Mouse (Mus musculus) embryonic facial prominence, embryonic 12.5 days (tissue): ENCODE data around the gene Mrpl9. TPM values are rescaled to one million over a fixed set of nuclear protein-coding genes. Genes with fewer than 3 reads are reported as not detected.
A peak's percentile ranks its signal among the peaks of the same experiment; 100 is the strongest.

Experiments
- ATAC-seq: fragments of 200-750 bp; cut with Nextera tagmentation; 2 replicates; pipeline ENCODE4 v1.8.0; 2017; ENCODE audit not compliant: insufficient number of reproducible peaks, insufficient read depth, low FRiP score, low TSS enrichment
- H3K27ac ChIP-seq: fragments of 300-500 bp; sonication (generic); 2 replicates; pipeline ENCODE4 v1.5.1; 2016; ENCODE audit warnings: mild to moderate bottlenecking
- H3K27me3 ChIP-seq: fragments of 300-500 bp; sonication (generic); 2 replicates; pipeline ENCODE4 v1.6.1; 2016; ENCODE audit warnings: mild to moderate bottlenecking, moderate library complexity
- H3K36me3 ChIP-seq: fragments of 300-500 bp; sonication (generic); 2 replicates; pipeline ENCODE4 v1.6.1; 2016; ENCODE audit warnings: mild to moderate bottlenecking
- H3K4me1 ChIP-seq: fragments of 300-500 bp; sonication (generic); 2 replicates; pipeline ENCODE4 v1.6.1; 2016
- H3K4me2 ChIP-seq: fragments of 300-500 bp; sonication (generic); replicated peaks from 2 replicates; pipeline ENCODE4 v1.6.1; 2016; ENCODE audit warnings: mild to moderate bottlenecking, moderate library complexity
- H3K4me3 ChIP-seq: fragments of 300-500 bp; sonication (generic); 2 replicates; pipeline ENCODE4 v1.5.1; 2016; ENCODE audit warnings: mild to moderate bottlenecking
- H3K9ac ChIP-seq: fragments of 300-500 bp; sonication (generic); 2 replicates; pipeline ENCODE4 v1.6.1; 2016; ENCODE audit warnings: mild to moderate bottlenecking, moderate library complexity
- H3K9me3 ChIP-seq: fragments of 300-500 bp; sonication (generic); 2 replicates; pipeline ENCODE4 v1.6.1; 2016; ENCODE audit warnings: mild to moderate bottlenecking, moderate library complexity
- WGBS: fragments of 180-500 bp; shearing (Covaris S2); methylation state at CpG from one replicate; pipeline ENCODE4 v1.1.7; 2016; 5-methylcytosine and 5-hydroxymethylcytosine counted together
- polyA plus RNA-seq: library from polyadenylated mRNA; unstranded; fragments of >200 nt; fragmentation: Nextera tagmentation; extraction: Ambion mirVana; gene quantifications from 2 replicates; pipeline ENCODE4 v1.2.1, GENCODE M21; 2016

Mrpl9 gene
- polyA plus RNA-seq, 1 experiment from 2014 or later, result 65.6 TPM

- ATAC-seq, result 0 out of 2 replicates have a peak, but pooled peaks have one; percentile 14
- no peaks in the 10 kb centered on the region for H3K36me3 ChIP-seq
- 31% methylated on average over 3 of the region's 3 CpGs for WGBS
- no peak overlapping the region for H3K9ac ChIP-seq
- H3K9me3 ChIP-seq, result no peaks in the 10 kb centered on the region
- H3K4me2 ChIP-seq, result no peak overlapping the region
- no peak overlapping the region for H3K27ac ChIP-seq
- H3K27me3 ChIP-seq, result no peaks in the 10 kb centered on the region
- peaks cover 18% of the 10 kb centered on the region; the same call in 1 of the 2 replicates for H3K4me1 ChIP-seq
- H3K4me3 ChIP-seq, result no peak overlapping the region
Measured at GRCm38 (mm10) chr3:94468931-94469330, 25.8 kb downstream of the Mrpl9 start.

GRCm38 (mm10) chr3:94472447-94473114, 29.5 kb downstream of the Mrpl9 start:
- Histone ChIP-seq H3K4me2 (peak overlapping the region; percentile 45), H3K9ac (no peak overlapping the region), H3K9me3 (no peaks in the 10 kb centered on the region), H3K36me3 (no peaks in the 10 kb centered on the region), H3K27me3 (no peaks in the 10 kb centered on the region), H3K27ac (no peak overlapping the region), H3K4me3 (0 out of 2 replicates have a peak overlapping the region, but pooled peaks have one; percentile 18), H3K4me1 (peaks cover 10% of the 10 kb centered on the region; the same call in 1 of the 2 replicates)
- 9% methylated on average over 28 of the region's 28 CpGs for WGBS
- ATAC-seq, result peak; percentile 78; the same call in 1 of the 2 replicates

GRCm38 (mm10) chr3:94473115-94473505, 30.0 kb downstream of the Mrpl9 start:
- H3K27me3 ChIP-seq, result peaks cover under 1% of the 10 kb centered on the region; the same call in 1 of the 2 replicates
- H3K4me2 ChIP-seq, result no peak overlapping the region
- no peak overlapping the region for H3K27ac ChIP-seq
- no peak overlapping the region for H3K4me3 ChIP-seq
- H3K9ac ChIP-seq, result no peak overlapping the region
- 46% methylated on average over 10 of the region's 10 CpGs for WGBS
- ATAC-seq, result no peak
- H3K9me3 ChIP-seq, result no peaks in the 10 kb centered on the region
- H3K36me3 ChIP-seq, result no peaks in the 10 kb centered on the region
- peaks cover 15% of the 10 kb centered on the region; the same call in 1 of the 2 replicates for H3K4me1 ChIP-seq

- peaks cover 6% of the 10 kb centered on the region for H3K27me3 ChIP-seq
- peaks cover 18% of the 10 kb centered on the region; the same call in 1 of the 2 replicates for H3K4me1 ChIP-seq
- no peak overlapping the region for H3K4me3 ChIP-seq
- no peaks in the 10 kb centered on the region for H3K9me3 ChIP-seq
- no peak overlapping the region for H3K9ac ChIP-seq
- no peaks in the 10 kb centered on the region for H3K36me3 ChIP-seq
- no peak for ATAC-seq
- H3K27ac ChIP-seq, result no peak overlapping the region
- 78% methylated on average over 5 of the region's 5 CpGs for WGBS
- no peak overlapping the region for H3K4me2 ChIP-seq
Measured at GRCm38 (mm10) chr3:94473567-94474232, 30.6 kb downstream of the Mrpl9 start.

- Histone ChIP-seq H3K9ac (no peak overlapping the region), H3K4me3 (no peak overlapping the region), H3K4me1 (peaks cover 25% of the 10 kb centered on the region), H3K27me3 (peaks cover 31% of the 10 kb centered on the region), H3K9me3 (no peaks in the 10 kb centered on the region), H3K27ac (no peak overlapping the region), H3K4me2 (no peak overlapping the region), H3K36me3 (no peaks in the 10 kb centered on the region)
- ATAC-seq, result no peak
- 71% methylated on average over 8 of the region's 8 CpGs for WGBS
Measured at GRCm38 (mm10) chr3:94476301-94477035, 33.4 kb downstream of the Mrpl9 start.

GRCm38 (mm10) chr3:94477444-94477843, 34.3 kb downstream of the Mrpl9 start:
- Histone ChIP-seq H3K9me3 (no peaks in the 10 kb centered on the region), H3K36me3 (no peaks in the 10 kb centered on the region), H3K4me3 (no peak overlapping the region), H3K9ac (no peak overlapping the region), H3K4me1 (peaks cover 23% of the 10 kb centered on the region), H3K4me2 (no peak overlapping the region), H3K27me3 (peaks cover 37% of the 10 kb centered on the region), H3K27ac (no peak overlapping the region)
- ATAC-seq, result no peak
- 42% methylated on average over 4 of the region's 4 CpGs for WGBS

- 0% methylated on average over 10 of the region's 14 CpGs for WGBS
- H3K4me1 ChIP-seq, result peaks cover 17% of the 10 kb centered on the region
- H3K9ac ChIP-seq, result peak within 1 kb of the TSS; percentile 33; the same call in 1 of the 2 replicates
Measured at GRCm38 (mm10) chr3:94477981-94478422, 34.9 kb downstream of the Mrpl9 start, which contains the start of gene Celf3. Celf3 (plus strand) TSS chr3:94478295.

GRCm38 (mm10) chr3:94478591-94479169, 35.6 kb downstream of the Mrpl9 start:
- Histone ChIP-seq H3K4me2 (peak overlapping the region; percentile 36), H3K4me3 (peak overlapping the region; percentile 22), H3K36me3 (no peaks in the 10 kb centered on the region), H3K27ac (no peak overlapping the region), H3K4me1 (peaks cover 15% of the 10 kb centered on the region), H3K9me3 (no peaks in the 10 kb centered on the region), H3K9ac (peak overlapping the region; percentile 33; the same call in 1 of the 2 replicates), H3K27me3 (peaks cover 37% of the 10 kb centered on the region)
- 4% methylated on average over 9 of the region's 9 CpGs for WGBS
- ATAC-seq, result no peak

More at GRCm38 (mm10) chr3:94477981-94478422, 34.9 kb downstream of the Mrpl9 start, which contains the start of gene Celf3:
- ATAC-seq, result peak; percentile 25; the same call in 1 of the 2 replicates
- Histone ChIP-seq H3K27me3 (peaks cover 37% of the 10 kb centered on the region), H3K4me3 (peak within 1 kb of the TSS; percentile 22), H3K4me2 (peak within 1 kb of the TSS; percentile 36), H3K36me3 (no peaks in the 10 kb centered on the region), H3K27ac (no peak within 1 kb of the TSS), H3K9me3 (no peaks in the 10 kb centered on the region)

- 4% methylated on average over 11 of the region's 11 CpGs for WGBS
- no peaks in the 10 kb centered on the region for H3K9me3 ChIP-seq
- no peak for ATAC-seq
- no peak overlapping the region for H3K27ac ChIP-seq
- H3K27me3 ChIP-seq, result peaks cover 37% of the 10 kb centered on the region
- peak overlapping the region; percentile 36 for H3K4me2 ChIP-seq
- H3K36me3 ChIP-seq, result no peaks in the 10 kb centered on the region
- H3K9ac ChIP-seq, result no peak overlapping the region
- H3K4me1 ChIP-seq, result peaks cover 22% of the 10 kb centered on the region
- peak overlapping the region; percentile 22; the same call in 1 of the 2 replicates for H3K4me3 ChIP-seq
Measured at GRCm38 (mm10) chr3:94479564-94479963, 36.4 kb downstream of the Mrpl9 start.

GRCm38 (mm10) chr3:94480291-94480884, 37.3 kb downstream of the Mrpl9 start, which contains the start of gene Riiad1:
Riiad1 (minus strand) TSS chr3:94480341.
- no peaks in the 10 kb centered on the region for H3K36me3 ChIP-seq
- WGBS, result 8% methylated on average over 16 of the region's 16 CpGs
- no peak within 1 kb of the TSS for H3K9ac ChIP-seq
- peak within 1 kb of the TSS; percentile 36 for H3K4me2 ChIP-seq
- no peak within 1 kb of the TSS for H3K27ac ChIP-seq
- H3K4me1 ChIP-seq, result peaks cover 22% of the 10 kb centered on the region
- H3K4me3 ChIP-seq, result peak within 1 kb of the TSS; percentile 22
- no peak for ATAC-seq
- peaks cover 37% of the 10 kb centered on the region for H3K27me3 ChIP-seq
- no peaks in the 10 kb centered on the region for H3K9me3 ChIP-seq

GRCm38 (mm10) chr3:94481429-94481828, 38.3 kb downstream of the Mrpl9 start:
- Histone ChIP-seq H3K36me3 (no peaks in the 10 kb centered on the region), H3K27ac (no peak overlapping the region), H3K27me3 (peaks cover 37% of the 10 kb centered on the region), H3K4me1 (peaks cover 22% of the 10 kb centered on the region), H3K4me3 (no peak overlapping the region), H3K9ac (no peak overlapping the region), H3K9me3 (no peaks in the 10 kb centered on the region), H3K4me2 (no peak overlapping the region)
- WGBS, result 66% methylated on average over 4 of the region's 4 CpGs
- ATAC-seq, result no peak
